Mouse (Mus musculus): Measurements from ENCODE around the gene Gm6760. TPM values are rescaled to one million over a fixed set of nuclear protein-coding genes. Genes with fewer than 3 reads are reported as not detected.

Gm6760 gene
- total RNA-seq (2023), result not detected

GRCm38 (mm10) chrX:64152098-64152497 lies at the start of gene Gm6760:
Gene Gm6760, minus strand, starts transcription at chrX:64152198.

DNA sequence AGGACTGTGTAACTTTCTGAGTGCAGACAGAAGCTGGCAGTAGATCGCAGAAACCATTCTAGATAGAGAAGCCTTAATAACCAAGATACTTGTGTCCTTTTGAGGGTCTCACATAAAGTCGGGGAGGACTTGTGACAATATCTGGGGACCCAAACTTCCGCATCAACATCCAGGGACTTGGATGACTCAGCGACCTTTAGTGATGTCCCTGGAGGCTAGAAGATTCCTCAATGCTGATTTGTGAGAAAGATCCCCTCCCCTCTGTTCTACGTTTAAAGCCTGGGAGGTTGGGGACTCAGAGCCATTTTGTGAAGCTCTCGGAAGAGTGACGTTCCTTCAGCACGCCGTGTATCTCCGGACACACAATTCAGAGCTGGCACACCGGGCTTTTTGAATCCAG lies 21.2 kb upstream of the Gm6760 start, which contains the start of gene 3830417A13Rik:
TSS of gene 3830417A13Rik (plus strand) at position 301 of the 400 bp plus-strand sequence.

Other genes starting within 250 kb of the Gm6760 start
- gene 3830417A13Rik, start 21.4 kb upstream of the Gm6760 start, total RNA-seq (2023), result not detected
- not detected for gene Slitrk4, start 124.8 kb upstream of the Gm6760 start, total RNA-seq (2023)

Data from neutrophil, adult 59 days (primary cell).